Mouse (Mus musculus) forelimb bud, embryonic 11.5 days (tissue): Measurements from ENCODE around the gene 4930558C23Rik.
"Not testable (repeated sequence)": the region's sequence is repeated elsewhere in the genome, so short reads cannot be mapped to it uniquely, and the experiment has no call there.

Source experiments
- DNase-seq: peaks from one replicate; pipeline ENCODE4 v3.0.0-alpha.2; 2012; ENCODE audit warnings: low read depth, low spot score

4930558C23Rik gene

GRCm38 (mm10) chr3:95373208-95373607 is 29.4 kb downstream of the 4930558C23Rik start:
- no peak for DNase-seq

- DNase-seq = no peak
Observed at GRCm38 (mm10) chr3:95370101-95370500, 32.5 kb downstream of the 4930558C23Rik start.

GRCm38 (mm10) chr3:95360276-95360675 is 42.4 kb downstream of the 4930558C23Rik start:
- not testable (repeated sequence) for DNase-seq

- no peak for DNase-seq
Observed at GRCm38 (mm10) chr3:95357746-95358145, 44.9 kb downstream of the 4930558C23Rik start.

- peak; percentile 98 for DNase-seq
Observed at GRCm38 (mm10) chr3:95356701-95357449, 45.8 kb downstream of the 4930558C23Rik start, which contains the start of gene Setdb1. TSS of gene Setdb1 (minus strand) at chr3:95357202.

GRCm38 (mm10) chr3:95355911-95356544 is 46.6 kb downstream of the 4930558C23Rik start:
- not testable (repeated sequence) for DNase-seq

GRCm38 (mm10) chr3:95349491-95349890 is 53.1 kb downstream of the 4930558C23Rik start:
- DNase-seq = peak; percentile 26

GRCm38 (mm10) chr3:95348343-95348742 is 54.3 kb downstream of the 4930558C23Rik start:
- DNase-seq = not testable (repeated sequence)

GRCm38 (mm10) chr3:95346454-95346853 is 56.2 kb downstream of the 4930558C23Rik start:
- DNase-seq = no peak

- not testable (repeated sequence) for DNase-seq
Observed at GRCm38 (mm10) chr3:95343356-95344000, 59.2 kb downstream of the 4930558C23Rik start.

- no peak for DNase-seq
Observed at GRCm38 (mm10) chr3:95338251-95338650, 64.4 kb downstream of the 4930558C23Rik start.

- DNase-seq = no peak
Observed at GRCm38 (mm10) chr3:95337345-95337744, 65.3 kb downstream of the 4930558C23Rik start.
